Mouse (Mus musculus) lung, embryonic 14.5 days (tissue): Measurements from ENCODE around the gene Ulk4. TPM values are rescaled to one million over a fixed set of nuclear protein-coding genes. Genes with fewer than 3 reads are reported as not detected.
"Not testable (repeated sequence)": the region's sequence is repeated elsewhere in the genome, so short reads cannot be mapped to it uniquely, and the experiment has no call there.

Experiments
- ATAC-seq: fragments of 200-750 bp; cut with Nextera tagmentation; 2 replicates; pipeline ENCODE4 v1.8.0; 2017; ENCODE audit warnings: mild to moderate bottlenecking, moderate TSS enrichment, moderate library complexity; ENCODE audit not compliant: insufficient read depth
- DNase-seq: peaks from one replicate; pipeline ENCODE4 v3.0.0-alpha.2; 2015
- H3K27ac ChIP-seq: fragments of 300-500 bp; sonication (generic); 2 replicates; pipeline ENCODE4 v1.5.1; 2014; ENCODE audit warnings: low read depth, mild to moderate bottlenecking, moderate library complexity
- H3K27me3 ChIP-seq: fragments of 300-500 bp; sonication (generic); 2 replicates; pipeline ENCODE4 v1.6.1; 2014; ENCODE audit warnings: low read length, control low read depth; ENCODE audit not compliant: insufficient read depth
- H3K36me3 ChIP-seq: fragments of 300-500 bp; sonication (generic); 2 replicates; pipeline ENCODE4 v1.6.1; 2014; ENCODE audit warnings: control low read depth; ENCODE audit not compliant: insufficient read depth
- H3K4me1 ChIP-seq: fragments of 300-500 bp; sonication (generic); 2 replicates; pipeline ENCODE4 v1.6.1; 2014; ENCODE audit warnings: antibody characterized with exemption, control low read depth; ENCODE audit not compliant: insufficient read depth
- H3K4me2 ChIP-seq: fragments of 300-500 bp; sonication (generic); 2 replicates; pipeline ENCODE4 v1.6.1; 2014; ENCODE audit warnings: mild to moderate bottlenecking
- H3K4me3 ChIP-seq: fragments of 300-500 bp; sonication (generic); 2 replicates; pipeline ENCODE4 v1.5.1; 2014; ENCODE audit warnings: low read depth, low read length
- H3K9ac ChIP-seq: fragments of 300-500 bp; sonication (generic); 2 replicates; pipeline ENCODE4 v1.6.1; 2014
- H3K9me3 ChIP-seq: fragments of 300-500 bp; sonication (generic); 2 replicates; pipeline ENCODE4 v1.6.1; 2016; ENCODE audit warnings: low read depth, low read length, control low read depth
- CTCF ChIP-seq: IDR thresholded peaks from 2 replicates; pipeline ENCODE4 v1.5.1; 2016; ENCODE audit warnings: antibody characterized with exemption, low read depth
- WGBS: fragments of 180-500 bp; shearing (Covaris S2); extraction: QIAGEN DNeasy Blood & Tissue Kit; methylation state at CpG from one replicate; pipeline ENCODE4 v1.1.7; 2014; 5-methylcytosine and 5-hydroxymethylcytosine counted together
- polyA plus RNA-seq: library from polyadenylated mRNA; unstranded; fragments of >200 nt; fragmentation: Nextera tagmentation; extraction: Ambion mirVana; gene quantifications from 2 replicates; pipeline ENCODE4 v1.2.1, GENCODE M21; 2014

The Ulk4 gene
- polyA plus RNA-seq, 1 experiment from 2014 or later: 125 TPM

DNA sequence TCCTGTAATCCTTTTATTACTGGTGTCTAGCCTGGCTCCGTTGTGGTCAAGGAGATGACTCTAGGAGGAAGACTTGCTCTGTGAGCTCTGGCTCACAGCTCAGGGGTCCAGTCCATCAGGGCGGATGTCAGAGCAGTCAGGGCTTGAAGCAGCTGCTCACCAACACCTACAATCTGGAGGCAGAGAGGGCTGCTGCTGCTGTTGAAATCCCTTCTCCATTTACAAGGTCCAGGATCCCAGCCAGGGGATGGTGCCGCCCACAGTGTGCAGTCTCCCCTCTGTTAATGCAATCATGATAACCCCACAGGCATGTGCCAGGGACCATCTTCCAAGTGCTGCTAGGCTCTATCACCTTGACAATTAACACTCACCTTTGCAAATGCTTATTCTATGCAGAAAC, 220.5 kb downstream of the Ulk4 start:
- DNase-seq (no peak), ATAC-seq (no peak)
- 81% methylated on average over 3 of the region's 3 CpGs for WGBS
- Histone ChIP-seq H3K27ac (no peak overlapping the region), H3K4me3 (no peak overlapping the region), H3K9me3 (no peaks in the 10 kb centered on the region), H3K36me3 (no peaks in the 10 kb centered on the region), H3K9ac (no peak overlapping the region), H3K4me2 (no peak overlapping the region), H3K27me3 (no peaks in the 10 kb centered on the region), H3K4me1 (no peaks in the 10 kb centered on the region)
- no peak for TF ChIP-seq CTCF

GRCm38 (mm10) chr9:121056036-121056435, 221.0 kb downstream of the Ulk4 start:
- ATAC-seq (no peak), DNase-seq (no peak)
- 59% methylated on average over 5 of the region's 5 CpGs for WGBS
- H3K9me3 ChIP-seq: no peaks in the 10 kb centered on the region
- no peak overlapping the region for H3K4me3 ChIP-seq
- no peaks in the 10 kb centered on the region for H3K36me3 ChIP-seq
- no peak for TF ChIP-seq CTCF
- no peak overlapping the region for H3K4me2 ChIP-seq
- H3K4me1 ChIP-seq: no peaks in the 10 kb centered on the region
- no peak overlapping the region for H3K9ac ChIP-seq
- no peaks in the 10 kb centered on the region for H3K27me3 ChIP-seq
- no peak overlapping the region for H3K27ac ChIP-seq

DNA sequence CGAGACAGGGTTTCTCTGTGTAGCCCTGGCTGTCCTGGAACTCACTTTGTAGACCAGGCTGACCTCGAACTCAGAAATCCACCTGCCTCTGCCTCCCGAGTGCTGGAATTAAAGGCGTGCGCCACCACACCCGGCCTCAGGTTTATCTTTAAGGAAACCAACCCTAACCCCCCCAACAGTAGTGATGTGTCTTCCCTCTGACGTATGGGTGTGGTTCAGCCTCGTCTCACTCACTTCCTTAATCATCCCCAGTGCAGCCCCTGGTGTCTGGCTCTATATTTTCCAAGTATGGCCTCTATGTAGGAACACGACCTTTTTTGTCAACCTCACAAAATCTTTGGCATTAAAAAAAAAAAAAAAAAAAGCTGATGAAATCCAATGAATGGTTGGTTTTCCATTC, 231.3 kb downstream of the Ulk4 start:
- H3K4me2 ChIP-seq, H3K4me3 ChIP-seq, H3K36me3 ChIP-seq, H3K4me1 ChIP-seq, H3K27me3 ChIP-seq, H3K9me3 ChIP-seq, H3K27ac ChIP-seq, ATAC-seq, H3K9ac ChIP-seq, DNase-seq: not testable (repeated sequence)
- WGBS: 73% methylated on average over 9 of the region's 9 CpGs

GRCm38 (mm10) chr9:121044471-121045206, 232.4 kb downstream of the Ulk4 start:
- H3K27ac ChIP-seq: no peak overlapping the region
- H3K4me3 ChIP-seq: no peak overlapping the region
- H3K27me3 ChIP-seq: no peaks in the 10 kb centered on the region
- H3K9me3 ChIP-seq: no peaks in the 10 kb centered on the region
- no peak for TF ChIP-seq CTCF
- no peaks in the 10 kb centered on the region for H3K36me3 ChIP-seq
- H3K4me1 ChIP-seq: no peaks in the 10 kb centered on the region
- ATAC-seq (no peak), DNase-seq (no peak)
- H3K9ac ChIP-seq: no peak overlapping the region
- WGBS: 76% methylated on average over 17 of the region's 17 CpGs
- H3K4me2 ChIP-seq: no peak overlapping the region

GRCm38 (mm10) chr9:121043021-121043420, 234.0 kb downstream of the Ulk4 start:
- Histone ChIP-seq H3K9me3 (no peaks in the 10 kb centered on the region), H3K4me1 (no peaks in the 10 kb centered on the region), H3K4me2 (no peak overlapping the region), H3K27ac (no peak overlapping the region), H3K27me3 (no peaks in the 10 kb centered on the region), H3K36me3 (no peaks in the 10 kb centered on the region), H3K4me3 (no peak overlapping the region), H3K9ac (no peak overlapping the region)
- TF ChIP-seq CTCF: no peak
- DNase-seq (no peak), ATAC-seq (no peak)
- 88% methylated on average over 4 of the region's 4 CpGs for WGBS

- H3K4me1 ChIP-seq: no peaks in the 10 kb centered on the region
- H3K9me3 ChIP-seq: no peaks in the 10 kb centered on the region
- H3K27ac ChIP-seq: no peak overlapping the region
- H3K4me3 ChIP-seq: no peak overlapping the region
- ATAC-seq: no peak
- no peak for DNase-seq
- H3K4me2 ChIP-seq: no peak overlapping the region
- no peak for TF ChIP-seq CTCF
- H3K27me3 ChIP-seq: no peaks in the 10 kb centered on the region
- no peak overlapping the region for H3K9ac ChIP-seq
- 50% methylated on average over 4 of the region's 4 CpGs for WGBS
- no peaks in the 10 kb centered on the region for H3K36me3 ChIP-seq
These were observed 238.6 kb downstream of the Ulk4 start for GRCm38 (mm10) chr9:121038396-121038795.

- 70% methylated on average over 5 of the region's 5 CpGs for WGBS
- no peak for DNase-seq
- no peak for ATAC-seq
These were observed 239.0 kb downstream of the Ulk4 start for GRCm38 (mm10) chr9:121037975-121038374.

More at GRCm38 (mm10) chr9:121037975-121038374, 239.0 kb downstream of the Ulk4 start:
- H3K27ac ChIP-seq: no peak overlapping the region
- H3K36me3 ChIP-seq: no peaks in the 10 kb centered on the region
- H3K4me2 ChIP-seq: no peak overlapping the region
- no peak overlapping the region for H3K9ac ChIP-seq
- no peak for TF ChIP-seq CTCF
- no peak overlapping the region for H3K4me3 ChIP-seq
- H3K4me1 ChIP-seq: no peaks in the 10 kb centered on the region
- no peaks in the 10 kb centered on the region for H3K27me3 ChIP-seq
- no peaks in the 10 kb centered on the region for H3K9me3 ChIP-seq
